Mouse (Mus musculus) heart, embryonic 15.5 days (tissue): ENCODE data around the gene Stim1. TPM values are rescaled to one million over a fixed set of nuclear protein-coding genes. Genes with fewer than 3 reads are reported as not detected.

Experiments used
- ATAC-seq: fragments of 200-750 bp; cut with Nextera tagmentation; replicated peaks from 2 replicates; pipeline ENCODE4 v1.8.0; 2017; ENCODE audit warnings: low read depth, moderate TSS enrichment; ENCODE audit not compliant: insufficient number of reproducible peaks, insufficient read depth, low FRiP score
- H3K27ac ChIP-seq: fragments of 300-500 bp; sonication (generic); 2 replicates; pipeline ENCODE4 v1.5.1; 2015; ENCODE audit warnings: mild to moderate bottlenecking, inconsistent platforms
- H3K27me3 ChIP-seq: fragments of 300-500 bp; sonication (generic); 2 replicates; pipeline ENCODE4 v1.6.1; 2015; ENCODE audit warnings: inconsistent platforms
- H3K36me3 ChIP-seq: fragments of 300-500 bp; sonication (generic); 2 replicates; pipeline ENCODE4 v1.6.1; 2015; ENCODE audit warnings: mild to moderate bottlenecking, inconsistent platforms
- H3K4me1 ChIP-seq: fragments of 300-500 bp; sonication (generic); replicated peaks from 2 replicates; pipeline ENCODE4 v1.6.1; 2015; ENCODE audit warnings: inconsistent platforms
- H3K4me2 ChIP-seq: fragments of 300-500 bp; sonication (generic); 2 replicates; pipeline ENCODE4 v1.6.1; 2015; ENCODE audit warnings: inconsistent platforms, mild to moderate bottlenecking, moderate library complexity
- H3K4me3 ChIP-seq: fragments of 300-500 bp; sonication (generic); 2 replicates; pipeline ENCODE4 v1.5.1; 2015; ENCODE audit warnings: mild to moderate bottlenecking, inconsistent platforms
- H3K9ac ChIP-seq: fragments of 300-500 bp; sonication (generic); 2 replicates; pipeline ENCODE4 v1.6.1; 2015; ENCODE audit warnings: mild to moderate bottlenecking, inconsistent platforms
- H3K9me3 ChIP-seq: fragments of 300-500 bp; sonication (generic); replicated peaks from 2 replicates; pipeline ENCODE4 v1.6.1; 2016; ENCODE audit warnings: inconsistent platforms
- WGBS: fragments of 180-500 bp; shearing (Covaris S2); methylation state at CpG from one replicate; pipeline ENCODE4 v1.1.7; 2015; ENCODE audit warnings: mixed read lengths; 5-methylcytosine and 5-hydroxymethylcytosine counted together
- polyA plus RNA-seq: library from polyadenylated mRNA; unstranded; fragments of >200 nt; fragmentation: Nextera tagmentation; extraction: Ambion mirVana; gene quantifications from 2 replicates; pipeline ENCODE4 v1.2.1, GENCODE M21; 2015

The Stim1 gene
- polyA plus RNA-seq, 1 experiment from 2014 or later = 14.7 TPM

DNA sequence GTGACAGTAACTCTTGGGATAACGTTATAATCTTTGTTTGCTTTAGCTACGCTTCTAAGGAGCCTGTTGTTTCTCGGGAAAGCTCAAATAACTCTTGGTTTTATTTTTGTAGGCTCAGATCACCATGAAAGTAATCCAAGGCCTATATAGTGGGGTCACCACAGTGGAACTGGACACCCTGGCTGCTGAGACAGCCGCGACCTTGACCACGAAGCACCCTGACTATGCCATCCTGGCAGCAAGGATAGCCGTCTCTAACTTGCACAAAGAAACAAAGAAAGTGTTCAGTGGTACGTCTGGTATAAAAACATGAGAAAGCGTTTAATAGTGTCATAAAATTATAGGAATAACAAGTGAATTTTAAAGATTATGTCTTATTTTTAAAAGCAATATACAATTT lies 178.8 kb downstream of the Stim1 start:
- Histone ChIP-seq H3K27ac (no peak overlapping the region), H3K4me3 (no peak overlapping the region), H3K27me3 (no peaks in the 10 kb centered on the region), H3K4me1 (peaks cover 20% of the 10 kb centered on the region), H3K36me3 (peaks cover 54% of the 10 kb centered on the region), H3K4me2 (no peak overlapping the region), H3K9me3 (no peaks in the 10 kb centered on the region), H3K9ac (no peak overlapping the region)
- ATAC-seq = no peak
- WGBS = 89% methylated on average over 9 of the region's 9 CpGs

DNA sequence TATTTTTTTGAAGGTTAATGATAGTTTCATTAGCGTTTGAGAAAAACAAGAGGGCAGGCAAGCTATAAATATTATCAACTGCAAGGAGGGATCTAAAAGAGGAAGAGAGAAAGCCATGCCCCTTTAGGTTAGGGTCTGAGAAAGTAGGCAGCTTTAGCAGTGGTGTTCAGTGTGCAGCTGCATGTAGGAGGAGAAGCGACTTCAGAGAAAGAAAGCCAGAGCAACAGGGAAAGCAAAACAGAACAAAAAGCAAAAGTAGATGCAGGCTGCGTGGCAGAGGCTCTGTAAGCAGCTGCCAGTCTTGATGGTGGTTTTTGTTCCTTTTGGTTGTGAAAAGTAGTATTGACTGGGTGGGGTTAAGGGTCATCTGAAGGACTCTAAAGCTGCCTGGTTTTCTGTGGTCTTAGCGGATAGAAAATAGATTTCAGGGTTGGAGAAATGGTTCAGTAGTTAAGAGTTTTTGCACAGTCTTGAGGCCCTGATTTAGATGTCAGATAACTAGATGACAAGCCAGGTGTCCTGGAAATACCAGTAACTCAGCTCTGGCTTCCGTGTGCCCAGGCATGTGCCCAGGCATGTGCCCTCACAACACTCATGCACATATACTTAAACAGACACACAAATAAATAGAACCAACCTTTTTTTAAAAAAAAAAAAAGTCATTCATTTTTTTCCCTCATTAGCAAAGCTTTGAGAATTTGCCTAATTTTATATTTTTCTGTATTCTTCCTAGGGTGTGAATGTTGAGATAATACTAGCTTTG lies 191.2 kb downstream of the Stim1 start:
- WGBS = 85% methylated on average over 5 of the region's 5 CpGs
- no peak overlapping the region for H3K9ac ChIP-seq

GRCm38 (mm10) chr7:102467566-102467965 lies 200.0 kb downstream of the Stim1 start:
- Histone ChIP-seq H3K9ac (no peak overlapping the region), H3K4me3 (no peak overlapping the region), H3K27ac (no peak overlapping the region), H3K36me3 (peaks cover 70% of the 10 kb centered on the region), H3K27me3 (no peaks in the 10 kb centered on the region), H3K9me3 (no peaks in the 10 kb centered on the region), H3K4me1 (no peaks in the 10 kb centered on the region), H3K4me2 (no peak overlapping the region)
- no peak for ATAC-seq
- WGBS = 84% methylated on average over 8 of the region's 8 CpGs

More for the DNA sequence above, 191.2 kb downstream of the Stim1 start:
- Histone ChIP-seq H3K36me3 (peaks cover 91% of the 10 kb centered on the region), H3K4me1 (no peaks in the 10 kb centered on the region), H3K27ac (no peak overlapping the region), H3K4me3 (no peak overlapping the region), H3K27me3 (no peaks in the 10 kb centered on the region), H3K9me3 (no peaks in the 10 kb centered on the region), H3K4me2 (no peak overlapping the region)
- no peak for ATAC-seq

DNA sequence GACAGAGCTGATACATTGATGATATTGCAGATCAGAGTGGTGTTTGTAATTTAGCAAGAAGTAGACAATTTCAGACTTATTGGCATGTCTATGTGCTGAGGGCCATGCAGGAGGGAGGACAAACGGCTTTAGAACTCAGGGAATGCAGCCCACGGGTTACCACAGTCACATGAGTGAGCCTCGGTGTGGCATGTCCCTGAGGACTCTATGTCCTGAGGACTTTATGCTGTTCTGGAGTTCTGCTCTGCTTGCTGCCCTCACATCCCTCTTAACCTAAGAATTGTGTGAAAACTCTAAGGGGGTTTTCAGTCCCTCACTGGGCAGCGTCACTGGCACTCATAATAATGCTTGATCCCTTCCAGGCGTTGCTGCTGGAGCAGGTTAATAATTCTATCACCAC lies 205.1 kb downstream of the Stim1 start:
- no peak overlapping the region for H3K4me2 ChIP-seq
- 37% methylated on average over 5 of the region's 5 CpGs for WGBS
- H3K9me3 ChIP-seq = no peaks in the 10 kb centered on the region
- no peak overlapping the region for H3K27ac ChIP-seq
- peaks cover 21% of the 10 kb centered on the region for H3K36me3 ChIP-seq
- no peak overlapping the region for H3K4me3 ChIP-seq
- no peak for ATAC-seq
- H3K9ac ChIP-seq = no peak overlapping the region
- H3K27me3 ChIP-seq = no peaks in the 10 kb centered on the region
- H3K4me1 ChIP-seq = no peaks in the 10 kb centered on the region

- H3K27me3 ChIP-seq = no peaks in the 10 kb centered on the region
- H3K36me3 ChIP-seq = no peaks in the 10 kb centered on the region
- peaks cover 7% of the 10 kb centered on the region for H3K4me1 ChIP-seq
- H3K9ac ChIP-seq = no peak overlapping the region
- no peak overlapping the region for H3K4me3 ChIP-seq
- WGBS = 83% methylated on average over 5 of the region's 5 CpGs
- no peak for ATAC-seq
- H3K4me2 ChIP-seq = no peak overlapping the region
- no peak overlapping the region for H3K27ac ChIP-seq
- H3K9me3 ChIP-seq = no peaks in the 10 kb centered on the region
Measured at GRCm38 (mm10) chr7:102476601-102477000, 209.0 kb downstream of the Stim1 start.

GRCm38 (mm10) chr7:102477377-102477776 lies 209.8 kb downstream of the Stim1 start:
- no peak for ATAC-seq

DNA sequence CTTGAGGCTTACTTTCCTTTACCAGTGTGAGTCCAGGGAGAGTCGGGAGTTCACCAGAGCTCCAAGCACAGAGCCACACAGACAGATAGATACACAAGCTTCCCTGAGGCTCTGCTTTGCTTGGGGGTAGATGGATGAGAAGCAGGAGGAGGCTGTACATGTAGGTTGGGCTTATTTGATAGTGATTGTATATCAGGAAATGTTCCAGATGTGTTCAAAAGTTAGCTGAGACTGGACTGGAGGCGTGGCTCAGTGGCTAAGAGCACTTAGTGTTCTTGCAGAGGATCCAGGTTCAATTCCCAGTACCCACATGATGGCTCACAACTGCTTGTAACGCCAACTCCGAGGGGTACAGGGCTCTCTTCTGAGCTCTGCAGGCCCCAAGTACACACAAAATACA lies 210.8 kb downstream of the Stim1 start:
- Histone ChIP-seq H3K27me3 (no peaks in the 10 kb centered on the region), H3K4me3 (no peak overlapping the region), H3K36me3 (no peaks in the 10 kb centered on the region), H3K9ac (no peak overlapping the region), H3K4me2 (no peak overlapping the region), H3K4me1 (peaks cover 7% of the 10 kb centered on the region), H3K27ac (no peak overlapping the region), H3K9me3 (no peaks in the 10 kb centered on the region)
- no peak for ATAC-seq
- 85% methylated on average over 4 of the region's 4 CpGs for WGBS

More at GRCm38 (mm10) chr7:102477377-102477776, 209.8 kb downstream of the Stim1 start:
- Histone ChIP-seq H3K4me1 (peaks cover 7% of the 10 kb centered on the region), H3K9ac (no peak overlapping the region), H3K4me2 (no peak overlapping the region), H3K4me3 (no peak overlapping the region), H3K27ac (no peak overlapping the region), H3K36me3 (no peaks in the 10 kb centered on the region), H3K27me3 (no peaks in the 10 kb centered on the region), H3K9me3 (no peaks in the 10 kb centered on the region)
- 73% methylated on average over 11 of the region's 11 CpGs for WGBS

DNA sequence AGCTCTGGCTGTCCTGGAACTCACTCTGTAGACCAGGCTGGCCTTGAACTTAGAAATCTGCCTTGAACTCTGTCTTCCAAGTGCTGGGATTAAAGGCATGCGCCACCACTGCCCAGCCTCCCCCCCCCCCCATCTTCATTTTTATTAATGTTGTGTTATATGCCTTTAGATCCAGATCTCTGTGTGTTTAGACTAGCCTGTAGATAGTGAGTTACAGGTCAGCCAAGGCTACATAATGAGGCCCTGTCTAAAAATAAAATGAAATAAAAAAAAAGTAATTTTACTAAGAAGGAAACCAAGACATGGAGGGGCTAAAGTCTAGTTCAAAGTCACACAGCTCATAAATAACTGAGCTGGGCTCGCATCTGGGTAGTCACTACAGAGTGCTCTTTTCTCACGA lies 211.3 kb downstream of the Stim1 start:
- no peaks in the 10 kb centered on the region for H3K27me3 ChIP-seq
- H3K4me2 ChIP-seq = no peak overlapping the region
- no peak overlapping the region for H3K27ac ChIP-seq
- 73% methylated on average over 3 of the region's 3 CpGs for WGBS
- H3K36me3 ChIP-seq = no peaks in the 10 kb centered on the region
- ATAC-seq = no peak
- no peak overlapping the region for H3K4me3 ChIP-seq
- H3K9ac ChIP-seq = no peak overlapping the region
- H3K4me1 ChIP-seq = peaks cover 7% of the 10 kb centered on the region
- H3K9me3 ChIP-seq = no peaks in the 10 kb centered on the region

- Histone ChIP-seq H3K9me3 (no peaks in the 10 kb centered on the region), H3K36me3 (no peaks in the 10 kb centered on the region), H3K9ac (no peak overlapping the region), H3K27ac (no peak overlapping the region), H3K27me3 (no peaks in the 10 kb centered on the region), H3K4me3 (no peak overlapping the region), H3K4me1 (peaks cover 7% of the 10 kb centered on the region), H3K4me2 (no peak overlapping the region)
- WGBS = 50% methylated on average over 5 of the region's 5 CpGs
- no peak for ATAC-seq
Measured at GRCm38 (mm10) chr7:102479368-102480078, 211.9 kb downstream of the Stim1 start.

- Histone ChIP-seq H3K36me3 (no peaks in the 10 kb centered on the region), H3K9me3 (no peaks in the 10 kb centered on the region), H3K4me3 (no peak overlapping the region), H3K4me1 (peaks cover 7% of the 10 kb centered on the region), H3K9ac (no peak overlapping the region), H3K4me2 (no peak overlapping the region), H3K27ac (no peak overlapping the region), H3K27me3 (no peaks in the 10 kb centered on the region)
- 45% methylated on average over 4 of the region's 4 CpGs for WGBS
- ATAC-seq = no peak
Measured at GRCm38 (mm10) chr7:102480821-102481220, 213.2 kb downstream of the Stim1 start.

DNA sequence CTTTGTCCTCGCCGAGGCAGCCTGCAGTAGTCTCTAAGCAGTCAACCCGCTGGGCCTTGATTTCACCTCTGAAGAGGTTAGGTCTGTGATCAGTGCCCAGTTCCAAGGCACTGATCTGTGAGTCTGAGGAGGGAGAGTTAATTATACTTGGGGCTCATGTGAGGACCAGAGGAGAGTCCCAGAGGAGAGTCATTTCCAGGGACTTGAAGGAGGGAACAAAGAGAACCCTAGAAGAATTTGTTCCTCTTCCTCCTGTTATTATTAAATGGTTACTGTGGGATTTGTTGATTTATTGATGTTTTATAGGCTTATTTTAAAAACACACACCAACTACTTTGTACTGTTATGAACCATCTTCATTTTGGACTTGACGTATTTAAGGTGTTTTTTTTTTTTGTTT lies 214.0 kb downstream of the Stim1 start, which contains the start of gene Olfr543:
Gene Olfr543, minus strand, starts transcription at position 101 of the 400 bp plus-strand sequence.
- ATAC-seq = no peak
- WGBS = 94% methylated on average over 4 of the region's 4 CpGs
- Histone ChIP-seq H3K9me3 (no peaks in the 10 kb centered on the region), H3K27me3 (no peaks in the 10 kb centered on the region), H3K4me3 (no peak within 1 kb of the TSS), H3K27ac (no peak within 1 kb of the TSS), H3K4me2 (no peak within 1 kb of the TSS), H3K4me1 (peaks cover 7% of the 10 kb centered on the region), H3K36me3 (no peaks in the 10 kb centered on the region), H3K9ac (no peak within 1 kb of the TSS)
